Mouse (Mus musculus) lung, embryonic 14.5 days (tissue): ENCODE results near the gene Slc2a1. TPM values are rescaled to one million over a fixed set of nuclear protein-coding genes. Genes with fewer than 3 reads are reported as not detected.
A peak's percentile ranks its signal among the peaks of the same experiment; 100 is the strongest.

Source experiments
- ATAC-seq: fragments of 200-750 bp; cut with Nextera tagmentation; 2 replicates; pipeline ENCODE4 v1.8.0; 2017; ENCODE audit warnings: mild to moderate bottlenecking, moderate TSS enrichment, moderate library complexity; ENCODE audit not compliant: insufficient read depth
- DNase-seq: peaks from one replicate; pipeline ENCODE4 v3.0.0-alpha.2; 2015
- H3K27ac ChIP-seq: fragments of 300-500 bp; sonication (generic); 2 replicates; pipeline ENCODE4 v1.5.1; 2014; ENCODE audit warnings: low read depth, mild to moderate bottlenecking, moderate library complexity
- H3K27me3 ChIP-seq: fragments of 300-500 bp; sonication (generic); 2 replicates; pipeline ENCODE4 v1.6.1; 2014; ENCODE audit warnings: low read length, control low read depth; ENCODE audit not compliant: insufficient read depth
- H3K36me3 ChIP-seq: fragments of 300-500 bp; sonication (generic); 2 replicates; pipeline ENCODE4 v1.6.1; 2014; ENCODE audit warnings: control low read depth; ENCODE audit not compliant: insufficient read depth
- H3K4me1 ChIP-seq: fragments of 300-500 bp; sonication (generic); 2 replicates; pipeline ENCODE4 v1.6.1; 2014; ENCODE audit warnings: antibody characterized with exemption, control low read depth; ENCODE audit not compliant: insufficient read depth
- H3K4me2 ChIP-seq: fragments of 300-500 bp; sonication (generic); 2 replicates; pipeline ENCODE4 v1.6.1; 2014; ENCODE audit warnings: mild to moderate bottlenecking
- H3K4me3 ChIP-seq: fragments of 300-500 bp; sonication (generic); 2 replicates; pipeline ENCODE4 v1.5.1; 2014; ENCODE audit warnings: low read depth, low read length
- H3K9ac ChIP-seq: fragments of 300-500 bp; sonication (generic); 2 replicates; pipeline ENCODE4 v1.6.1; 2014
- H3K9me3 ChIP-seq: fragments of 300-500 bp; sonication (generic); 2 replicates; pipeline ENCODE4 v1.6.1; 2016; ENCODE audit warnings: low read depth, low read length, control low read depth
- CTCF ChIP-seq: IDR thresholded peaks from 2 replicates; pipeline ENCODE4 v1.5.1; 2016; ENCODE audit warnings: antibody characterized with exemption, low read depth
- WGBS: fragments of 180-500 bp; shearing (Covaris S2); extraction: QIAGEN DNeasy Blood & Tissue Kit; methylation state at CpG from one replicate; pipeline ENCODE4 v1.1.7; 2014; 5-methylcytosine and 5-hydroxymethylcytosine counted together
- polyA plus RNA-seq: library from polyadenylated mRNA; unstranded; fragments of >200 nt; fragmentation: Nextera tagmentation; extraction: Ambion mirVana; gene quantifications from 2 replicates; pipeline ENCODE4 v1.2.1, GENCODE M21; 2014

Slc2a1 gene
- polyA plus RNA-seq, 1 experiment from 2014 or later, result 70.7 TPM

GRCm38 (mm10) chr4:119071648-119072362 is 36.7 kb upstream of the Slc2a1 start:
- Histone ChIP-seq H3K4me3 (no peak overlapping the region), H3K4me1 (no peaks in the 10 kb centered on the region; the same call in none of the 2 replicates), H3K27ac (peak overlapping the region; percentile 67), H3K9ac (no peak overlapping the region), H3K36me3 (no peaks in the 10 kb centered on the region), H3K27me3 (peaks cover 12% of the 10 kb centered on the region), H3K9me3 (no peaks in the 10 kb centered on the region), H3K4me2 (peak overlapping the region; percentile 16; the same call in 1 of the 2 replicates)
- WGBS, result 26% methylated on average over 19 of the region's 19 CpGs
- no peak for DNase-seq
- ATAC-seq, result no peak
- TF ChIP-seq CTCF, result no peak

- no peak for TF ChIP-seq CTCF
- ATAC-seq (peak; percentile 13; the same call in 1 of the 2 replicates), DNase-seq (no peak)
- H3K4me3 ChIP-seq, result no peak overlapping the region
- peaks cover 12% of the 10 kb centered on the region for H3K27me3 ChIP-seq
- peak overlapping the region; percentile 48 for H3K4me2 ChIP-seq
- H3K9ac ChIP-seq, result peak overlapping the region; percentile 23; the same call in 1 of the 2 replicates
- WGBS, result 33% methylated on average over 19 of the region's 19 CpGs
- peaks cover 4% of the 10 kb centered on the region for H3K4me1 ChIP-seq
- H3K9me3 ChIP-seq, result no peaks in the 10 kb centered on the region
- H3K27ac ChIP-seq, result peak overlapping the region; percentile 67
- H3K36me3 ChIP-seq, result no peaks in the 10 kb centered on the region
These were observed 36.1 kb upstream of the Slc2a1 start for GRCm38 (mm10) chr4:119072363-119072940.

GRCm38 (mm10) chr4:119072941-119073451 is 35.5 kb upstream of the Slc2a1 start:
- WGBS, result 14% methylated on average over 28 of the region's 28 CpGs
- TF ChIP-seq CTCF, result no peak
- Histone ChIP-seq H3K4me3 (no peak overlapping the region), H3K9me3 (no peaks in the 10 kb centered on the region), H3K36me3 (no peaks in the 10 kb centered on the region), H3K4me2 (peak overlapping the region; percentile 48), H3K9ac (peak overlapping the region; percentile 23; the same call in 1 of the 2 replicates), H3K4me1 (peaks cover 5% of the 10 kb centered on the region), H3K27ac (peak overlapping the region; percentile 82), H3K27me3 (peaks cover 12% of the 10 kb centered on the region)
- ATAC-seq (peak; percentile 83), DNase-seq (peak; percentile 76)

GRCm38 (mm10) chr4:119073626-119074025 is 34.9 kb upstream of the Slc2a1 start:
- H3K4me2 ChIP-seq, result peak overlapping the region; percentile 48; the same call in 1 of the 2 replicates
- peaks cover 12% of the 10 kb centered on the region for H3K27me3 ChIP-seq
- H3K4me1 ChIP-seq, result peaks cover 5% of the 10 kb centered on the region
- H3K9ac ChIP-seq, result no peak overlapping the region
- H3K27ac ChIP-seq, result peak overlapping the region; percentile 82; the same call in 1 of the 2 replicates
- TF ChIP-seq CTCF, result no peak
- H3K36me3 ChIP-seq, result no peaks in the 10 kb centered on the region
- H3K4me3 ChIP-seq, result no peak overlapping the region
- no peak for ATAC-seq
- no peak for DNase-seq
- WGBS, result 33% methylated on average over 2 of the region's 2 CpGs
- H3K9me3 ChIP-seq, result no peaks in the 10 kb centered on the region

GRCm38 (mm10) chr4:119074596-119074995 is 33.9 kb upstream of the Slc2a1 start:
- 32% methylated on average over 6 of the region's 6 CpGs for WGBS
- Histone ChIP-seq H3K4me2 (no peak overlapping the region), H3K27ac (no peak overlapping the region), H3K27me3 (peaks cover 12% of the 10 kb centered on the region), H3K4me3 (no peak overlapping the region), H3K4me1 (peaks cover 5% of the 10 kb centered on the region), H3K9ac (no peak overlapping the region), H3K9me3 (no peaks in the 10 kb centered on the region), H3K36me3 (no peaks in the 10 kb centered on the region)
- no peak for DNase-seq
- ATAC-seq, result no peak
- TF ChIP-seq CTCF, result no peak

- Histone ChIP-seq H3K4me3 (no peak overlapping the region), H3K4me2 (no peak overlapping the region), H3K36me3 (no peaks in the 10 kb centered on the region), H3K9ac (no peak overlapping the region), H3K4me1 (peaks cover 5% of the 10 kb centered on the region), H3K27me3 (peaks cover 12% of the 10 kb centered on the region), H3K9me3 (no peaks in the 10 kb centered on the region), H3K27ac (no peak overlapping the region)
- no peak for TF ChIP-seq CTCF
- ATAC-seq (no peak), DNase-seq (no peak)
- 51% methylated on average over 7 of the region's 7 CpGs for WGBS
These were observed 33.2 kb upstream of the Slc2a1 start for GRCm38 (mm10) chr4:119075273-119075672.

- ATAC-seq (no peak), DNase-seq (no peak)
- Histone ChIP-seq H3K36me3 (no peaks in the 10 kb centered on the region), H3K4me2 (no peak overlapping the region), H3K4me3 (no peak overlapping the region), H3K9ac (no peak overlapping the region), H3K4me1 (peaks cover 5% of the 10 kb centered on the region), H3K9me3 (no peaks in the 10 kb centered on the region), H3K27ac (no peak overlapping the region), H3K27me3 (peaks cover 12% of the 10 kb centered on the region)
- WGBS, result 75% methylated on average over 11 of the region's 11 CpGs
- no peak for TF ChIP-seq CTCF
These were observed 32.2 kb upstream of the Slc2a1 start for GRCm38 (mm10) chr4:119076336-119076735.
